Mouse (Mus musculus) left cerebral cortex, adult 11 months (tissue): ENCODE data around the gene Pde1c.

Source experiments
- DNase-seq: peaks from one replicate; pipeline ENCODE4 v3.0.0; 2022; ENCODE audit warnings: low spot score

Pde1c gene

GRCm38 (mm10) chr6:56076378-56076805 lies 492.5 kb downstream of the Pde1c start:
- DNase-seq: no peak

- DNase-seq: no peak
Observed at GRCm38 (mm10) chr6:56068516-56068915, 500.4 kb downstream of the Pde1c start.

DNA sequence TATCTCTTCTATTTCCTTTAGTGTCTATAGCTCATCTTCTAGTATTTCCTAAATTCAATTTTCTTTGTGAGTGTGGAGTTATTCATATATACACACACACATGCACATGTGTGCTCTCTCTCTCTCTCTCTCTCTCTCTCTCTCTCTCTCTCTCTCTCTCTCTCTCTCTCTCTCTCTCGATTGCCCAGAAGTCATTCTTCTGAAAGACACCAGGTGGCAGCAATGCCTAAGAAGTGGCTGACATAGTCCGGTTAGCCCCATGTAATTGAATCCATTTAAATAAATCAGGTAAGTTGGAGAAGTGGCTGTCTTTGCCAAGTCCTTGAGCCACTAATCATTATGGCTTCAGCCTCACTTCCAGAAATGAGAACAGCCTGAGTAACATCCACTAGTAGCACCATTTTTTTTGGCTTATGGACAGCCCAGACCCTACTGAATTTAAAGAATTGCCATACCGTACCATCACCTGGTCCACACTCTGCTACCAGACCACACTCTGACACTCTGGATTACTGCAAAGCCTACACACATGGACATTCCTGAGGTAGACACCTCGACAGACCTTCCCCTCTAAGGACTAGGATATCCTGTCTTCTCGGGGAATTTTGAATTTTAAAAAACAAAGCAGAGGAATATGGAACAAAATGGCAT lies 502.1 kb downstream of the Pde1c start:
- DNase-seq: no peak

DNA sequence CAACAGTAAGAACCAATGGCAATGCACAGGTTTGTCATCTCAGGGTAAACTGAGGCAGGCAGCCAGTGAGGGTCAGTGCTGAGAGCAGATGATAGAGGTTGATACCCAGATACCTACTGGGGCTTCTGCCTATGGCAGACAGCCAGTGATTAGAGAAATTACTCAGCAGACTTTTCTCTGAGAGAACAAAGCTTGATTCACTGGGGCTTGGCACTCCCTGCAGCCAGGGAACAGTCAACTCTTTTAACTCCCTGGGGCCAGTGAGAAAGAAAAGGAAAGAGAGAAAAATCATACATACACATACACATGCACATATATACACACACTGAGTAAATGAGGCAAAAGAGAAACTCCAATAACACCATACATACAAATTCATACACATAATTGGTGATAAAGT lies 505.2 kb downstream of the Pde1c start:
- no peak for DNase-seq

DNA sequence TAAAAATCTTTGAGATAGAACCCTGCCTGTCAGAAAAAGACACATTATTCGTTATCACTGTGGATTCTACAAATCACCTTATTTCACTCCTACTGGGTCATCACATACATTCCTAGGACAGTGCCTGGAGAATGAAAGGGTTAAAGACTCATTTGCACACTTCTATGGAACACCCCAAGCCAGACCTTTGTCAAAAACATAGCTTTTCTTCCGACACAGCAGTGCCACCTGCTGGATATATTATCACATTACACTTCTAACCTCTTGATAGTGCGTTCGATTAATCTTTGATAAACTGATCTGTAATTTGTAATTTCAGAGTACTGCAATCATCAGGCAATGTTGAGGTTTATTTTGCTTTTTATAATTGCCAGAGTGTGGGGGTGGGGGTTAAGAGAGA lies 519.8 kb downstream of the Pde1c start:
- DNase-seq: peak; percentile 28

DNA sequence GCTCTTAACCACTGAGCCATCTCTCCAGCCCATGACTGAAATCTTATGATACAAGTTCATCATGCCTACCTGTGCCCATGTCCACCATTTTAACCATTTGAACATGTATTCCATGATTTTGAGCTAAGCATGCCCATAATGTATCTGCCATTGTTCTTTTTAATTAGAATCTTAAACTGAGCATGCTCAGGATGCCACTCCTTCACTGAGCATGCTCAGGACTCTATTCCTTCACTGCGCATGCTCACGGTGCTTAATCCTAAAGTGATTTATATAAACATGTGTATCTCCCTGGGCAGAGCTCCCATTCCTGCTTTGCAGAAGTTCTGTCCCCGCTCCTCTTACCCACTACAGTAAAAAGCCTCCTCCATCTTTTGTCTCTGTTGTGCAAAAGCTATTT lies 520.3 kb downstream of the Pde1c start:
- no peak for DNase-seq

- DNase-seq: no peak
Observed at GRCm38 (mm10) chr6:56044716-56045115, 524.2 kb downstream of the Pde1c start.

DNA sequence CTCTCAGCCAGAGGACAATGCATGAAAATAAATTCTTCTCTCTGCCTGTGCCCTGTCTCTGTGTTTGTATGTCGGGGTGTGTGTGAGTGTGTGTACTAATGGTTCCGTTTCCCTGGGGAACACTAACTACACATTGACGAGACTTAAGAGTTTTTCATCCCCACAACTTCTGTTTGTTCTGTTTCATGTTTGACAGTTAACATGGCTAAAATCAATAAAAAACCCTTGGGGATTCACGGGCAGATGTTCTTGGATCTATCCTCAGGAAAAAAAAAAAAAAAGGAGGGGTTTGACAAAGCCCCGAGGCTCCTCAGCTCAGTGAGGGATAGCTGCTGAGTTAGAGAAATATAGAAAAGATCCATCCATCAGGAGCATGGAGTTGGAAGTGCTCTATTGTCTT lies 524.6 kb downstream of the Pde1c start:
- no peak for DNase-seq

DNA sequence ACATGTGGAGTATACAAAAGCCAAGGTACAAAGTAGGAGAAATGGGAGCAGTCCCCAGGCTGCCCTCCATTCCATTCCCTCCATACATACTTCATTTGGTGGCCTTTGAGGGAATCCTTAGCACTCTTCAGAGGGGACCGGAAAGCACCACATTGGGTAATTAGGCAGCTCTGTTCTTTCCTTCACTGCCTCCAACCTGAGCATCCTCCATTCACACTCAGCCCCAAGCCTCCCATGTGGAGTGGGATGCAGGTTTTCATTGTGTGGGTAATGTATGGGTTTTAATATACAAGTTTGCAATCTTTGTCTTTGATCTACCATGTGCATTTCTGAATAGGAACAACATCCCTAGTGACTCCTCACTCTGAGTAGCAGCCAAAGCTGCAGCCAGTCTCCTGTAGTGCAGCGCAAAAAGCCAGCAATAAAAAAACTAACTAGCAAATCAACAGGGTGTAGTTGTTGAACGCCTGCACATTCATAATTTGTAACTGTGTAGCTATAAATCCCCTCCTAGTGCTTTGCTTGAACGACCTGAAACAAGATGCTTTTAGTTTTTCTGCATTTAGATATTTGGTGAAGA lies 529.3 kb downstream of the Pde1c start:
- no peak for DNase-seq

DNA sequence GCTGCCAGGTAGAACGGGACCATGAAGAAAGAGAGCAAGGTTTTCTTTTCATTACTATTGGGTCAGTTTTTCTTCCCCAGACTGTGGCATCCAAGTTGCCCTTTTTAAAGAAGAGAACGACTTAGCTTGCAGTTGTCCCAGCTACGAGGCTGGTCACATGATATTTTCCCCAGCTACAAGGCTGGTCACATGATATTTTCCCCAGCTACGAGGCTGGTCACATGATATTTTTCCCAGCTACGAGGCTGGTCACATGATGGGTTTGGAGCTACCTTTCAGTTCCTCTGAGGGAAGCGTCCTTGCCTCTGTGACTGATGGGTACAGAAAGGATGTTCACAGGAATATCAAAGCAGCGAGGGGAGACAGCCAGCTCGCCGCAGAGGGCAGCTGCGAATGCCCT lies 533.8 kb downstream of the Pde1c start:
- DNase-seq: no peak

- DNase-seq: no peak
Observed at GRCm38 (mm10) chr6:56032231-56032630, 536.7 kb downstream of the Pde1c start.

- no peak for DNase-seq
Observed at GRCm38 (mm10) chr6:56029986-56030385, 538.9 kb downstream of the Pde1c start.

DNA sequence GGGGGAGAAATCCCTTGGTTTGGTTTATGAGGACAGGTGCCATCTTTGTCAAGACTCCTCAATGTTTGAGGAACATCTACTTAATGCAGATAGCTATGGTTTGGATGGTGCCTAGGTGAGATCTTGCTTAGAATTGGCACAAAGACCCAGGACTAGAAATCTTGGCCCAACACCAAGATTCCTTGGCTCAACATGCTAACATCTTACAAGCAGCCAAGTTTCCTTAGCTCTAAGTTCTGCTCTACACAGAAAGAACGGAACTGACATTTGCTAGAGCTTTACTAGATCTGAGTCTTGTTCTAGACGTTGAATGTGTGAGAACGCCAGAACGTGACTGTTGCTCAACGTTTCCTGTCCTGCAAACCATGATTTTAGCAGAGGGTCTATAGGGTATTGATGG lies 540.9 kb downstream of the Pde1c start:
- DNase-seq: no peak

DNA sequence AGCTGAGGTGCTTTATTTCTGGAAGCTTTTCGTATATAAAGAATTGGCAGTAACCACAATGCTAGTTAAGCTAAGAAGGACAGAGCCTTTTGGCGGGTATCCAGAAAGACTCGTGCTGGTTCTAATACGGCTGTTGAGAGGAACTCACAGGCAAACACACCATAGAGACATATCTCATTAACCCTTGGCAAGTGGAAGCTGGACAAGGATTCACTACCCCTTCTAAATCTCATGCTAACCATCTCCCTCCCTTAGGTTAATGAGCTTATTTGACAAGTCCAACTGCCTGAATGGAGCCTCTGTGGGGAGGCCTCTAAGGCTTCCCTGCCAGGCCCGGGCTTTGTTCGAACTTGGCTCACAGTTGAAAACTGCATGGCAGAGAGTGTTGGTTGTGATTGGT lies 541.6 kb downstream of the Pde1c start:
- DNase-seq: no peak

DNA sequence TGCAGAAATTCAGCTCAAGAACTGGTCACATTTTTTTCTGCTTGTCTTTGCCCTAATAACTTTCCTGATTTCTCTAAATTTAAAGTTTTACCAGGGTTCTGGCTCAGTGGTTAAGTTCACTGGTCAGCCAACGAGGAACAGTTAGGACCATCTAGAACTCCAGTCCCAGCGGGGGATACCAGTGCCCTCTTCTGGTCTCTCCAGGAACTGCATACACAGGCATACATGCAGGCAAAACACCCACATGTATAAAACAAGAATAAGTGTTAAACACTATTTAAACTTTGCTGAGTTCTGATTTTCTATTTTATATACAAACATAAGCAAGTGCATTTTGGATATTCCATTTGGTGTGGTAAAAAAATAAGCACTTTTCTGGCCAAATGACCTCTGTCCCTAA lies 543.4 kb downstream of the Pde1c start:
- DNase-seq: no peak
